ENCODE assay signal across 8 mouse cellular contexts in the genomic region with DNA sequence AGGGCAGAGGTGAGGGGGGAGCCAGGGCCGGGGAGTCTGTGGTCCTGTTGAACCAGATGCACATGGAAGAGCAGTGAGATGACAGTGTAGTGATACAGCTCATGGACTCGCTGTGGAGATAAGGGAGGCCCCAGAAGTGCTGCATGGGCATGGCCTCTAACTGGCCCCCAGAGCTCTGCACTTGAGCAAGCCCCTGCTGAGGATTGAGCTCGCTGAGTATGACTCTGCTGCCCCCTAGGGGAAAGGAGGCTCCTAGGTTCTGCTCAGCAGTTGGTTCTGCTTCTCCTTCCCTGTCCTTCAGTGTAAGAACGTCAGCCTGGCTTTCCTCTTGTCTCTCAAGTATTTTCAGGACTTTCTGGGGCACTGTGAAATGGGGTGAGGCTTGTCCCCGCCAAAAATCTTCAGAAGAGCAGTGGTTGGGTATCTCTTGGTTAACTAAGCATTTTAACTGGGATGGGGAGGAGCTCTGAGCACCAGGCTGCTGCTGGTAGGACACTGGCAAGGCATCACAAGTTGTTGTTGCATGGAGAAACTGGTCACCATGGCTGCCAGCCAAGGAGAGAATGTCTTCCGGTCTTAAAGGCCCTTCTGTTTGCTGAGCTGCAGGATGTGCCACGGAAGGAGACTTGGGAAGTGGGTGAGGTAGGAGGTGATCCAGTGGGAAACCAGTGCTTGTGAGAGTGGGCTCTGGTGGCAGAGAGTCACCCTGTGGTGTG. TPM values are rescaled to one million over a fixed set of nuclear protein-coding genes. Genes with fewer than 3 reads are reported as not detected.
DNase-seq lines count a peak whose midpoint lies in the region; ATAC-seq lines count a peak whose summit lies in the region.

No protein-coding gene starts in this region.

- intact Hi-C loops in gastrocnemius, postnatal 14 days (cut with DNase I; ENCODE audit: low total_unique reads): loop anchor here (5.0 kb wide), 2 partner anchors 111 to 211 kb away; no protein-coding TSS in a partner anchor

- peak; percentile 68 to 89 for DNase-seq in adrenal gland, adult (ENCODE audit: inconsistent age in 2 of 2, low spot score in 1 of 2)
- DNase-seq in embryo, embryonic 10 days (ENCODE audit: low spot score): peak; percentile 93
- DNase-seq in gastrocnemius, postnatal 14 days: peak; percentile 77
- DNase-seq in left cerebral cortex, adult 9 months (ENCODE audit: low spot score in 2 of 2): peak; percentile 48 to 91
- peak; percentile 83 for DNase-seq in right cerebral cortex, postnatal 25 days
- peak; percentile 77 for DNase-seq in yolk sac, embryonic 10.5 days (ENCODE audit: low spot score)

- peak; percentile 88 for ATAC-seq in inflammation-experienced regulatory T-cells, adult 6 months
- peak; percentile 88 for ATAC-seq in megakaryocyte-erythroid progenitor cell, adult 5-6 weeks (replicated peaks; ENCODE audit: low FRiP score, low TSS enrichment, poor library complexity, severe bottlenecking)

RNA-seq across cellular contexts. Expression of a gene that starts 3.0 kb away (rescaled TPM):
- total RNA-seq in gastrocnemius, postnatal 14 days (2021): not detected
- not detected for polyA plus RNA-seq in inflammation-experienced regulatory T-cells, adult 6 months (2017; shearing (Covaris generic))
- total RNA-seq in megakaryocyte-erythroid progenitor cell, adult 5-6 weeks (2014; fragmentation: Nextera tagmentation): not detected in 2 replicates
- total RNA-seq in megakaryocyte-erythroid progenitor cell, adult 5-6 weeks (2017): 0.42 TPM in 1 of 2 replicates, not detected in the other

RNA-seq across cellular contexts. Expression of a gene that starts 16.5 kb away (rescaled TPM):
- not detected for total RNA-seq in gastrocnemius, postnatal 14 days (2021)
- polyA plus RNA-seq in inflammation-experienced regulatory T-cells, adult 6 months (2017; shearing (Covaris generic)): not detected
- total RNA-seq in megakaryocyte-erythroid progenitor cell, adult 5-6 weeks (2014; fragmentation: Nextera tagmentation): not detected in 2 replicates
- not detected in 2 replicates for total RNA-seq in megakaryocyte-erythroid progenitor cell, adult 5-6 weeks (2017)

RNA-seq across cellular contexts. Expression of a gene that starts 18.0 kb away (rescaled TPM):
- not detected for total RNA-seq in gastrocnemius, postnatal 14 days (2021)
- not detected for polyA plus RNA-seq in inflammation-experienced regulatory T-cells, adult 6 months (2017; shearing (Covaris generic))
- not detected in 2 replicates for total RNA-seq in megakaryocyte-erythroid progenitor cell, adult 5-6 weeks (2014; fragmentation: Nextera tagmentation)
- total RNA-seq in megakaryocyte-erythroid progenitor cell, adult 5-6 weeks (2017): 0.19 and 0.38 TPM in 2 replicates

RNA-seq across cellular contexts. Expression of a gene that starts 18.4 kb away (rescaled TPM):
- not detected for total RNA-seq in gastrocnemius, postnatal 14 days (2021)
- not detected for polyA plus RNA-seq in inflammation-experienced regulatory T-cells, adult 6 months (2017; shearing (Covaris generic))
- total RNA-seq in megakaryocyte-erythroid progenitor cell, adult 5-6 weeks (2014; fragmentation: Nextera tagmentation): 0.28 TPM in 1 of 2 replicates, not detected in the other
- total RNA-seq in megakaryocyte-erythroid progenitor cell, adult 5-6 weeks (2017): not detected in 2 replicates

RNA-seq across cellular contexts. Expression of a gene that starts 34.6 kb away (rescaled TPM):
- not detected for total RNA-seq in gastrocnemius, postnatal 14 days (2021)
- not detected for polyA plus RNA-seq in inflammation-experienced regulatory T-cells, adult 6 months (2017; shearing (Covaris generic))
- not detected in 2 replicates for total RNA-seq in megakaryocyte-erythroid progenitor cell, adult 5-6 weeks (2014; fragmentation: Nextera tagmentation)
- not detected in 2 replicates for total RNA-seq in megakaryocyte-erythroid progenitor cell, adult 5-6 weeks (2017)

Comparison
In these comparisons a context has a peak if more than half of its experiments do, and no peak if none do; other contexts are left out.
1. Peak in every context shown above with its lines: DNase-seq and ATAC-seq.